ENCODE assay signal across 8 mouse cellular contexts in genomic region chr10:3941054-3941757, GRCm38 (mm10). TPM values are rescaled to one million over a fixed set of nuclear protein-coding genes. Genes with fewer than 3 reads are reported as not detected.
DNase-seq lines count a peak whose midpoint lies in the region; ATAC-seq and TF ChIP-seq lines count a peak whose summit lies in the region.

No protein-coding gene starts in this region.

- no peak for TF ChIP-seq POLR2A in thymus, adult 2 months (IDR thresholded peaks at IDR 0.05; ENCODE audit: control insufficient read depth, extremely low read depth, insufficient read depth, low read length, poor library complexity)

- TF ChIP-seq CTCF in thymus, adult 2 months (IDR thresholded peaks at IDR 0.05; ENCODE audit: borderline replicate concordance, control insufficient read depth, extremely low read depth, insufficient read depth, low read length, poor library complexity) = no peak

- 28% methylated on average over 11 of the region's 11 CpGs for WGBS in limb, embryonic 13.5 days
- WGBS in thymus, adult 2 months = 84% methylated on average over 11 of the region's 11 CpGs
- 34% methylated on average over 11 of the region's 11 CpGs for WGBS in hindbrain, embryonic 14.5 days

- H3K4me1 ChIP-seq in limb, embryonic 13.5 days = peaks cover 14% of the 10 kb centered on the region
- no peaks in the 10 kb centered on the region for H3K4me1 ChIP-seq in thymus, adult 2 months (replicated peaks; ENCODE audit: control insufficient read depth, insufficient read depth, low read length)
- no peaks in the 10 kb centered on the region for H3K4me1 ChIP-seq in hindbrain, embryonic 14.5 days (replicated peaks; ENCODE audit: control insufficient read depth, insufficient read depth, low read length)

- H3K4me2 ChIP-seq in limb, embryonic 13.5 days (replicated peaks) = no peak overlapping the region
- H3K4me2 ChIP-seq in hindbrain, embryonic 14.5 days (replicated peaks) = no peak overlapping the region

- H3K36me3 ChIP-seq in limb, embryonic 13.5 days = peaks cover 23% of the 10 kb centered on the region
- no peaks in the 10 kb centered on the region for H3K36me3 ChIP-seq in thymus, adult 2 months (ENCODE audit: control insufficient read depth, insufficient read depth, low read length)
- no peaks in the 10 kb centered on the region for H3K36me3 ChIP-seq in hindbrain, embryonic 14.5 days (replicated peaks; ENCODE audit: control insufficient read depth, insufficient read depth)

- H3K9me3 ChIP-seq in limb, embryonic 13.5 days = no peaks in the 10 kb centered on the region
- no peaks in the 10 kb centered on the region for H3K9me3 ChIP-seq in hindbrain, embryonic 14.5 days (ENCODE audit: control insufficient read depth, low read length)

- intact Hi-C loops in heart, postnatal 10 days (cut with DNase I) = loop anchor here (2.0 to 5.0 kb wide), 2 partner anchors 134 to 609 kb away; no protein-coding TSS in a partner anchor

- H3K4me3 ChIP-seq in limb, embryonic 13.5 days = no peak overlapping the region
- H3K4me3 ChIP-seq in thymus, adult 2 months (ENCODE audit: control insufficient read depth, insufficient read depth, low read length) = no peak overlapping the region
- no peak overlapping the region for H3K4me3 ChIP-seq in hindbrain, embryonic 14.5 days (replicated peaks; ENCODE audit: low read length)

- DNase-seq in adrenal gland, adult (ENCODE audit: inconsistent age in 2 of 2, low spot score in 1 of 2) = peak; percentile 19 to 52
- no peak for DNase-seq in adrenal gland, adult 18-20 months (ENCODE audit: low spot score in 2 of 2)
- peak; percentile 33 for DNase-seq in WW6 (ENCODE audit: low read depth, low spot score)
- peak; percentile 40 to 42 for DNase-seq in heart, postnatal 10 days
- peak; percentile 21 for DNase-seq in yolk sac, embryonic 10.5 days (ENCODE audit: low spot score)
- DNase-seq in thymus, adult 2 months = no peak
- no peak for DNase-seq in hindbrain, embryonic 14.5 days (ENCODE audit: low spot score)

- no peak overlapping the region for H3K9ac ChIP-seq in limb, embryonic 13.5 days
- H3K9ac ChIP-seq in hindbrain, embryonic 14.5 days = no peak overlapping the region

- 0 out of 2 replicates have a peak overlapping the region, but pooled peaks have one; percentile 15 for H3K27ac ChIP-seq in limb, embryonic 13.5 days
- no peak overlapping the region for H3K27ac ChIP-seq in thymus, adult 2 months (ENCODE audit: control insufficient read depth, insufficient read depth, low read length)
- no peak overlapping the region for H3K27ac ChIP-seq in hindbrain, embryonic 14.5 days

- H3K27me3 ChIP-seq in limb, embryonic 13.5 days = no peaks in the 10 kb centered on the region
- H3K27me3 ChIP-seq in thymus, adult 2 months (ENCODE audit: control insufficient read depth, insufficient read depth, low read length) = no peaks in the 10 kb centered on the region
- no peaks in the 10 kb centered on the region for H3K27me3 ChIP-seq in hindbrain, embryonic 14.5 days (ENCODE audit: control insufficient read depth, insufficient read depth, low read length)

- peak; percentile 24; the same call in 1 of the 2 replicates for ATAC-seq in limb, embryonic 13.5 days (ENCODE audit: low FRiP score, low read depth)
- no peak for ATAC-seq in hindbrain, embryonic 14.5 days (ENCODE audit: low FRiP score)

RNA-seq across cellular contexts. Expression of gene Mthfd1l, which starts 31.7 kb away (rescaled TPM):
- 1 to 10 TPM; 2.4 to 3.7 TPM for total RNA-seq in adrenal gland, adult 18-20 months (2021)
- total RNA-seq in heart, postnatal 10 days (2021) = 1 to 10 TPM; 3.4 to 4.3 TPM
- 10.4 and 11.1 TPM in 2 replicates for polyA plus RNA-seq in limb, embryonic 13.5 days (2015; fragmentation: Nextera tagmentation; extraction: Ambion mirVana)
- 8.7 and 12.3 TPM in 2 replicates for polyA plus RNA-seq in thymus, adult 2 months (2012; rRNA removed)
- 7.0 and 8.0 TPM in 2 replicates for polyA plus RNA-seq in hindbrain, embryonic 14.5 days (2014; fragmentation: Nextera tagmentation; extraction: Ambion mirVana)

Comparison
In these comparisons a context has a peak if more than half of its experiments do, and no peak if none do; other contexts are left out.
1. DNase-seq: peak in adrenal gland, adult (2 of 2), WW6 (single experiment), heart, postnatal 10 days (2 of 2) and yolk sac, embryonic 10.5 days (single experiment); none in adrenal gland, adult 18-20 months (0 of 2), thymus, adult 2 months (single experiment) and hindbrain, embryonic 14.5 days (single experiment).